8 mouse cellular contexts compared by ENCODE assay signal in the genomic region with DNA sequence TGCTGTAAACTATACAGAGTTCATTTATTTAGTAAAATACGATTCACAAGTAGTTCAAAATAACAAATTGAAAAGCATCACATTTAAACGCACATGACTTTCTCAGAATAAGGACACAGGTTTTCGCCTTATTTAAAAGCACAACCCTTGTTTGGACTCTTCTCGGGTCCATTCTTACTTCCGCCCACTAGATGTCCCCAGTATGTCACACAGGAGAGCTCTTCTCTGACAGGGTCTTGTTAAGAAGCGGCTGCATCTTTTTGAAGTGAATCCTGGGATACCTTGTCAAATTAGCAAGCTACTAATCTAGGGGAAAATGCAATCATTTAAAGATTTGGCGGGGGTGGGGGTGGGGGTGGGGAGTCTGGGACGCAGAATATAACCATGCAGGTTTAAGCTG.
DNase-seq lines count a peak whose midpoint lies in the region; TF ChIP-seq lines count a peak whose summit lies in the region.

No protein-coding gene starts in this region.

- DNase-seq in heart, postnatal 4 days = peak; percentile 19
- no peak for DNase-seq in heart, adult 11 months
- peak; percentile 28 for DNase-seq in ES-E14 (ENCODE audit: low read depth, low spot score)
- peak; percentile 35 for DNase-seq in embryonic facial prominence, embryonic 10.5 days (ENCODE audit: low spot score)
- peak; percentile 21 for DNase-seq in kidney, postnatal 14 days
- DNase-seq in splenic B cell, adult 2 months (ENCODE audit: low read depth, low spot score) = peak; percentile 28
- DNase-seq in frontal cortex, postnatal 25 days (ENCODE audit: low spot score in 2 of 2) = no peak
- DNase-seq in heart, postnatal 25 days (ENCODE audit: low spot score) = no peak

- no peaks in the 10 kb centered on the region for H3K36me3 ChIP-seq in ES-E14 (ENCODE audit: control insufficient read depth, insufficient read depth, low read length, poor library complexity, severe bottlenecking)
- no peaks in the 10 kb centered on the region for H3K36me3 ChIP-seq in embryonic facial prominence, embryonic 10.5 days (replicated peaks)
- H3K36me3 ChIP-seq in splenic B cell, adult 2 months (ENCODE audit: control insufficient read depth, insufficient read depth, low read length, poor library complexity, severe bottlenecking) = no peaks in the 10 kb centered on the region

- H3K9me3 ChIP-seq in ES-E14 (ENCODE audit: control insufficient read depth, insufficient read depth, low read depth, low read length) = no peaks in the 10 kb centered on the region
- H3K9me3 ChIP-seq in embryonic facial prominence, embryonic 10.5 days = no peaks in the 10 kb centered on the region

- no peaks in the 10 kb centered on the region for H3K4me1 ChIP-seq in ES-E14 (ENCODE audit: control insufficient read depth in 2 of 2, insufficient read depth in 2 of 2, low read length in 2 of 2, poor library complexity in 1 of 2)
- H3K4me1 ChIP-seq in embryonic facial prominence, embryonic 10.5 days = peaks cover 7% of the 10 kb centered on the region

- WGBS in embryonic facial prominence, embryonic 10.5 days = 8% methylated on average over 8 of the region's 8 CpGs

- no peak overlapping the region for H3K9ac ChIP-seq in ES-E14 (ENCODE audit: insufficient read depth, low read depth, low read length, poor library complexity, severe bottlenecking)

- H3K4me3 ChIP-seq in ES-E14 (ENCODE audit: insufficient read depth in 1 of 2, low read depth in 1 of 2, low read length in 2 of 2, poor library complexity in 1 of 2, severe bottlenecking in 1 of 2) = no peak overlapping the region
- H3K4me3 ChIP-seq in embryonic facial prominence, embryonic 10.5 days = no peak overlapping the region

- intact Hi-C loops in heart, postnatal 25 days (cut with DNase I) = no loop called here

- peaks cover 9% of the 10 kb centered on the region for H3K27me3 ChIP-seq in embryonic facial prominence, embryonic 10.5 days (replicated peaks; ENCODE audit: low read depth, poor library complexity, severe bottlenecking)
- H3K27me3 ChIP-seq in splenic B cell, adult 2 months (ENCODE audit: control insufficient read depth, insufficient read depth, low read length, poor library complexity, severe bottlenecking) = no peaks in the 10 kb centered on the region

- in situ Hi-C loops in ES-E14 (cut with MboI; ENCODE audit: low sequenced_read_pairs in 2 of 2, unreplicated experiment in 2 of 2) = no loop called here

- H3K27ac ChIP-seq in ES-E14 (ENCODE audit: insufficient read depth, low read depth, low read length, poor library complexity, severe bottlenecking) = no peak overlapping the region
- no peak overlapping the region for H3K27ac ChIP-seq in embryonic facial prominence, embryonic 10.5 days (replicated peaks)

TF ChIP-seq in ES-E14, 5 proteins besides CTCF, POLR2A, EP300 and RAD21:
- TF ChIP-seq ZNF384 (IDR thresholded peaks at IDR 0.05; ENCODE audit: low read depth, low read length) = no peak
- TF ChIP-seq MAFK (IDR thresholded peaks at IDR 0.05; ENCODE audit: insufficient read depth, low read depth, low read length) = no peak
- TF ChIP-seq CHD2 (IDR thresholded peaks at IDR 0.05; ENCODE audit: low read depth, low read length) = no peak
- no peak for TF ChIP-seq HCFC1 (IDR thresholded peaks at IDR 0.05; ENCODE audit: borderline replicate concordance, insufficient read depth, low read length)
- no peak for TF ChIP-seq ZC3H11A (IDR thresholded peaks at IDR 0.05; ENCODE audit: borderline replicate concordance, low read depth, low read length)

Comparison
In these comparisons a context has a peak if more than half of its experiments do, and no peak if none do; other contexts are left out.
1. DNase-seq: peak in heart, postnatal 4 days (single experiment), ES-E14 (single experiment), embryonic facial prominence, embryonic 10.5 days (single experiment), kidney, postnatal 14 days (single experiment) and splenic B cell, adult 2 months (single experiment); none in heart, adult 11 months (single experiment), frontal cortex, postnatal 25 days (0 of 2) and heart, postnatal 25 days (single experiment).